Mouse (Mus musculus): ENCODE measurements around the gene Pigu. TPM values are rescaled to one million over a fixed set of nuclear protein-coding genes. Genes with fewer than 3 reads are reported as not detected.

Pigu gene
- polyA plus RNA-seq, 1 experiment: 41.5 TPM

DNA sequence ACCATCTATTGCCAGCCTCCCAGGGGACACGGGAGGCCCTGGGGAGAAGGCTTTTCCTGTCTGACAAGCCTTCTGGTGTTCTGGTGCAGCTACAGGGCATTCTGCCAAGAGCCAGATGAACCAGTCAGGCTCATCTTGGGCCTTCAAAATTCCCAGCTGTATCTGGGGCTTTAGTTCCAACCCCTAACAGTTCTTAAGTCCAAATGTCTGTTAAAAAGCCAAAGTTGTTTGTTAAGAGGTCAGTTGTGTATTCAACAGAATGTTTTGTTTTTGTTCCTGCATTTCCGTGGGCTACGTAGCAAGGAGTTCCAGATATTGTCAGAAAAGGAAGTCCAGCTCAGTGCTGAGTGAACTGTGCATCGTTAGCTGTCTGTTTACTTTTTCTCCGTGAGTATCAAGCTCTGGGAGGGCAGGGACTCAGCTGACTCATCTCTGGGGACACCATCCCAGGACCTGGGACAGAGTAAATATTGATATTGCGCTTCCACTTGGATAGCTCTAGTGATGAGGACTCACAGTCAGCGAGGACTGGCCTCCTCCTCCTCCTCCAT lies 12.2 kb upstream of the Pigu start:
- DNase-seq (ENCODE audit: low read depth, low spot score): no peak
- 8% methylated on average over 7 of the region's 7 CpGs for WGBS

DNA sequence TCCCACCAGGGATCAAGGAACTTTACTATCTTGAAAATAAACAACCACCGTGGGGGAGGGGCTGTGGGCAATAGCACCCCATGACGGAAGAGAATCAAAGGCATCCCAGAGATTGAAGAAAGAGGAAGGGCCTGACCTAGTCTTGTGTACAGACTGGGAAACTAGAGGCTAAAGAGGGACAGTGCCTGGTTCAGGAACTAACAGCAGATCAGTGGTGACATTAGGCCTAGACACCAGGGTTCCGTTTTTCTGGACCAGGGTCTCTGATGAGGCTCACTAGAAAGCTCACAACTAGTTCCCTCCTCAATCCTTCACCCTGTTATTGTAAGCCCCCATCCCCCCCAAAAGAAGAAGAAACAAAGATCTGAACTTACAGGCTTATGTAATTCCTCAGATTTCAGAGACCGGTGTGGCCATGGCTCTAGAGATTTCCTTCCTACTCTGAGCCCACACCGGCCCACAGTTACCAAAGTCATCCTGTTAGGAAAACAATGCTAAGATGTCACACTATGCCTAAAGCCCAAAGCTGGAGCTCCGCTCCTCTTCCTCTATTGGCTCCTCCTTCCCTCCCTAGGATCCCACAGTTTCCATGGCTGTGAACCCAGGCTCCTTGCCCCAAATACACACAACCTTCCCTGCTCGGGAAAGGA lies 10.5 kb upstream of the Pigu start:
- 79% methylated on average over 7 of the region's 7 CpGs for WGBS
- DNase-seq (ENCODE audit: low read depth, low spot score): no peak

DNA sequence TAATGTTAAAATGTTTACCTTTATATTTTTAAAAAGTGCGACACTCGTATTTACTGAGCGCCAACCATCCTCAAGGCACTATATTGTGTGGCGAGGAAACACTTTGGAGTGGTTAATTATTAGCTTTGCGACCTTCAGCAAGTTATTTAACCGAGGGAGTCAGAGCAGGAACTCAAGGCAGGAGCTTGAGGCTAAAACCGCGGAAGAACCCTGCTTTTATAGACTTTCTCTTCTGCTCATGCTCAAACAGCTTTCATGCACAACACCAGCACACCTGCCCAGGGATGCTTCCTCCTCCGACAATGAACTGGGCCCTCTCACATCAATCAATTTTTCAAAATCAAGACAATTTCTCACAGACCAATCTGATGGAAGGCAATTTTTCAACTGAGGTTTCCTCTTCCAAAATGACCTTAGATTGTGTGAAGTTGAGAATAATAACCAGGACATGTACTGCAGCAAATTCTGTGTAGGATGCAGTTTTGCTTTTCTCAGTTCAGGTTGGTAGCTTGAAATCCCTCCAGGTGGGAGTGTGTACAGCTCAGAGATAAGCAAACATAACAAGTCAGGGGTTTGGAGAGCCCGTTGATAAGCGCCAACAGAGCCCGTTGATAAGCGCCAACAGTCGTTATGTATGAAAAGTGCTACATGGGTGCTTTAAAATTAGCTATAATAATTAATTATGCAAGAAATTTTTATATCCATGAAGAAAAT lies 613 bp upstream of the Pigu start:
- WGBS: 16% methylated on average over 14 of the region's 14 CpGs
- peak; percentile 77 for DNase-seq (ENCODE audit: low read depth, low spot score)

DNA sequence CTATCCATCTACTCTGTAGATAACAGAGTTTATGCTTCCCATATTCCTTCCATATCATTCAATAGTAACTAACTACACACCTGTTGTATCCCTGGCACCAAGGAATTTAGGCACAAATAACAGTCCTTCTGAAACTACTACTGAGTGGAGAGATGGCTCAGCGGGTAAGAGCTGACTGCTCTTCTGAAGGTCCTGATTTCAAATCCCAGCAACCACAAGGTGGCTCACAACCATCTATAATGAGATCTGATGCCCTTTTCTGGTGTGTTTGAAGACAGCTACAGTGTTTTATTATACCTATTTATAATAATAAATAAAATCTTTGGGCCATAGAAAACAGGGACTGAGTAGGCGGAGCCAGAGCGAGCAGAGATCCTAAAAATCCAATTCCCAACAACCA lies 2.8 kb downstream of the Pigu start:
- no peak for DNase-seq (ENCODE audit: low read depth, low spot score)
- WGBS: 82% methylated on average over 3 of the region's 3 CpGs

DNA sequence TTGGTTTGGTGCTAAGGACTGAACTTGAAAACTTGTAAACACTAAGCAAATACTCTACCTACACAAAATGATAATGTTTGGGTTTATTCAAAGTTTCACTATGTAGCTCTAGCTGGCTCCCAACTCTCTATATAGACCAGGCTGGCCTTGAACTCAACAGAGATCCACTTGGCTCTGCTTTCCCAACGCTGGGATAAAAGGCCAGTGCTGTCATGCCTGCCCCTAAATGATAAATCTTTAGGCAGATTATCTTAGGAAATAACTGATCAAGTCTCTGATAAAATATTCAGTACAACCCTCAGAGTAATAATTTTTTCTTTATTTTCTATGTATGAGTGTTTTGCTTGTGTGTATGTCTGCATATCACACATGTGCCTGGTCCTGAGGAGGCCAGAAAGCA lies 10.6 kb downstream of the Pigu start:
- WGBS: 63% methylated on average over 1 of the region's 1 CpGs
- DNase-seq (ENCODE audit: low read depth, low spot score): no peak

DNA sequence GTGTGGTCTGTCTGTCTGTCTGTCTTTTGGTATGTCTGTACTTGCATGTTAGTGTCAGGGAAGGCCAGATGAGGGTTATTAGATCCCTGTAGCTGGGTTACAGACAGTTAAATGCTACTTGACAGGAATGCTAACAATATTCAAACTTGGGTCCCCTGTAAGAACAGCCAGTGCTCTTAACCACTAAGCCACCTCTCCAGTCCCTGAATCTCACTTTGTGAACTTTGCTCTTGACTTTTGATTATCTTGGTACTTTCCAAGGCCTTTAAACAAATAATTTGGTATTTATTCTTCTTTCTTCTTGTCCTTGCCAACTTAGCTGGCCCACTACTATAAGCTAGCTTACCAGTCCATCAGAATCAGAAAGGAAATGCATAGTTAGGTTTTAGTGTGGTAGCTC lies 17.1 kb downstream of the Pigu start:
- DNase-seq (ENCODE audit: low read depth, low spot score): no peak

DNA sequence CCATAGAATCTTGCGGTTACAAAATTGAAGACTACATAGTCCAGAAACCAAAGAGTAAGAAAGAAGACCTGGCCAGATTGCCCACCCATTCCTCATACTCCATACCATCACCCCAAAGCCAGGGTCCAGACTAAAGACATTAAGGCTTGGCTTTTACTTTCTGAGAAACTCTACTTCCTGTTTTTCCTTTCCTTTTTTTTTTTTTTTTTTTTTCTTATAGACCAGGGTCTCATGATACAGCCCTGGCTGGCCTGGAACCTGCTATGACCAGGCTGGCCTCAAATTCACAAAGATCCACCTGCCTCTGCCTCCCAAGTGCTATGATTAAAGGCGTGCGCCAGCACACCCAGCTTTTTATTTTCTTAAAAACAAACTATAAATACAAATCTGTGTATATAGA lies 21.0 kb downstream of the Pigu start:
- 93% methylated on average over 3 of the region's 3 CpGs for WGBS
- DNase-seq (ENCODE audit: low read depth, low spot score): no peak

DNA sequence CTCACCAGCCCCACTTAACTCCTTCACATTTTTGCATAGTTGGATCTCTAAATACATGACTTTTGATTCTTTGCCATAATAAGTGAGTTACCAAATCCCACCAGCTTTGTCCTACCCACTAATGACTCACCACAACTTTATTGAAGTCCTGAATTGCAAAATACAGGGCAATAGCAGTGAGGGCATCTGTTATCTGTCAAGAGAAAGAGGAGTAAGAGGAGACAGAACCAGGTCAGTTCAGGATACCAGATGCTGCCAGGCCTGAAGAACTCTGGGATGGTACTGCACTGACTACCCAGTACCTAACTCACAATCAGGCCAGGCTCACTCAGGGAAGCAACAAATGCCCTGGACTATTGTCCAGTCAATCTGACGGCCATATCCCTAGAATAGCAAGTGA lies 22.0 kb downstream of the Pigu start:
- DNase-seq (ENCODE audit: low read depth, low spot score): no peak
- 78% methylated on average over 1 of the region's 1 CpGs for WGBS

DNA sequence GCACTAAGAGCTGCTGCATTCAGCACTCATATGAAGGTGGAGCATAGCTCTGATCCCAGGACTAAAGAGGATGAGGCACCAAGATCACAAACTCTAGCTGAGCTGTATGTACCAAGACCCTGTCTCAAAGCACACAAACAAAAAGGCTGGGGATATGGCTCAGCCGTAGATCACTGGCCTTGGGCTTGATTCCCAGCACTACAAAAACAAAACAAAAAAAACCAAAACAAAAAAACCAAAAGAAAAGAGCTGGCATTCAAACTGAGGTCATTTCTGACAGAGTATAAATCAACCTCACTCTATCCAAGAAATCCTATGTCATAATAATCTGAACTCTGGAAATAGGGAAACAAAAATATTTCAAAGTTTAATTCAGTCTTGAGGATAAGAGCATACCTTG lies 23.8 kb downstream of the Pigu start:
- DNase-seq (ENCODE audit: low read depth, low spot score): no peak
- WGBS: 89% methylated on average over 1 of the region's 1 CpGs

DNA sequence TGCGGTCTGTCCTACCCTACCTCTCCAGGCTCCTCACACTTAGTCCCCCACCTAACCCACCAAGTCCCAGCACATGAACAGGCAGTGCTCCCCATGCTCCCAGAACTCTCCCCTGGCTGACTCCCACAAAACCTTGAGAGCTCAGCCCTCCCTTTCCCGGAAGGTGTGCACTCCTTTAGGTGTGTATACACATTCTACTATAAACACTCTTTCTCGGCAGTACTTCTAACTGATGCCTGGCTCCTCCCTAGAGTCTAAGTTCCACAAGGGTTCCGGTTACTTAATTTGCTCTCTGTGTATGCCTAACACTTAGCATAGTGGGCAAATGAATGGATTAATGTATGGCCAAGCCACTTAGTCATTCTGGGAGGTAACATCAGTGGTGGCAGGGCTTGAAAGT lies 25.9 kb downstream of the Pigu start:
- WGBS: 54% methylated on average over 4 of the region's 4 CpGs
- no peak for DNase-seq (ENCODE audit: low read depth, low spot score)

DNA sequence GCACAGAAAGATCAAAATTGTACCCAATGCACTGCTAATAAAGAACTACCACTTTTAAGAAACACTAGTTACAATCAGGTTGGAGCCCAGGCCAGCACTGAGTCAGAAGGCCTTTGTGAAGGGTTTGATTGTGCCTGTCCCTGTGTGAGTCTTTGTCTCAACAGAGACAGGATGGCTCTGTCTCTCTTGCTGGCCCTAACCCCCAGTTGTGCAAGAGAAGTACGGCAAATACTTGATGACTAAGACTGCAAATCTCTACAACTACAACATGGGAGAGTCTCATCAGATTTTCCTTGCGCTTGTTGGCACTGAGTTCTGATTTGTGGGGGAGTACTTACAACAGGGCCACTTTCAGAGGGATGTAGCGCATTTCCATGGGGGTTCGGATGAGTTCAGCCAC lies 26.4 kb downstream of the Pigu start:
- WGBS: 86% methylated on average over 4 of the region's 4 CpGs

DNA sequence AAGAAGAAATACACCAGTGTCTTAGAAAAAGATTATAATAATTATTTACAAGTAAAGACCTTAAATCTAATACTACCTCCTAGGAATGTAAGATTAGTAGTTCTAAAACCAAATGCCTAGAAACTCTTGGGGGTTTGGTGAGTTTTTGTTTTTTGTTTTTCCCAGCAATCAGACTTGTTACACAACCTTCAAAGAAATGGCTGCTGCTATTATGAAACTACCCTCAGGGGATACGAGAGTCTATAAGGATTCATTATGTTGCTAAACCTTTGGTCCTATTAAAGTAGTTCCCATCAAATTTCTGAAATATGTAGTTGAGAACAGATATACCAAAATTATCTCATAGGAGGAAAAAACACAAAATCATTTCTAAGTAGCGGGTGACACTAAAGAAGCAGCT lies 27.5 kb downstream of the Pigu start:
- DNase-seq (ENCODE audit: low read depth, low spot score): no peak
- WGBS: 89% methylated on average over 2 of the region's 2 CpGs

More for the DNA sequence above, 26.4 kb downstream of the Pigu start:
- no peak for DNase-seq (ENCODE audit: low read depth, low spot score)

DNA sequence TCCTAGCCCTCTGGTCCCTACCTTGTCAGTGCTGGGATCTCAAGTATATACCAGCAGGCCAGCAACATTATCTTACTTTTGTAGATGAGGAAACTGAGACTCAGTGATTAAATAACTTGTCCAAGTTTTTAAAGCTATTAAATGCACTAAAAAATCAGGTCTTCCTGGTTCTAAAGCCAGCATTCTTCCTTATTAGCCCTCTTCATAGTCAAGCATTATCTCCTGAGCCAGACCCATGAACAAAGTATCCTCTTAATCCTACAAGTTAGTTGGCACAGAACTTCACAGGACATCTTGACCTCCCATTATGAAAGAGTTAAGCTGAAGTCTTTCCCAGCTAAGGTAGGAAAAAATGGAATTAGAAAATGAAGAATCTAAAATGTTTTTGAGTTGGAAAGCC lies 28.3 kb downstream of the Pigu start:
- no peak for DNase-seq (ENCODE audit: low read depth, low spot score)

DNA sequence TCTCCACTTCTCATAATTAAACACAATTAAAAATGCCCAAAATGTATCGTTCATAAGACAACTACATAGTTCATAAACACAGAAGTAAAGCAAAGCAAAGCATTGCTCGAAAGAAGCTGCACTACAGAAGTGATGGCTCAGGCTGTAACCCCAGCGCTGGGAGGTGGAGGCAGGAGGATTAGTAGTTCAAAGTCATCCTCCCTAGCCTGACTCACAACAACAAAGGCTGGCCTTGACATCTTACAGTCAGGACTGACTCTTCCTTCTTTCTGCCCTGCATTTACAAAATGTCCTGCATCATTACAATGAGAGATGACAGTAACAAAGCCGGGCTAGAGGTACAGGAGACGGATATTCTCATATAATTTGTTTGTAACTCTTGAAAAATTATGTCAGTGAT lies 29.3 kb downstream of the Pigu start:
- WGBS: 94% methylated on average over 5 of the region's 5 CpGs
- DNase-seq (ENCODE audit: low read depth, low spot score): no peak

DNA sequence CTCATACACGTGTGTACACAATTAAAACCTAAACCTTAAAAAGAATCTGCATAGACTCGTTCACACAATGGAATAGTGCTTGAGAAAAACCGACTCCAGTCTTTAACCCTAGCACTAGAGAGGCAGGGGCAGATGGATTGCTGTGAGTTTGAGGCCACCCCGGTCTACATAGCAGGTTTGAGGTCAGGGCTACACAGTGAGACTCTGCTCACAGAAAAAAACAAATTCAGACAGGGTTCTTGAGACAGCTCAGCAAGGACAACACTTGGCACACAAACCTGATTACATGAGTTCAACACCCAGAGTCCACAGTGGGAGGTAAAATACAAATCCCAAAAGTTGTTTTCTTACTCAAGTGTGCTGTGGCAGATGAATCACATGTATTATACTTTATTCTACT lies 31.2 kb downstream of the Pigu start:
- WGBS: 91% methylated on average over 4 of the region's 4 CpGs
- DNase-seq (ENCODE audit: low read depth, low spot score): no peak

DNA sequence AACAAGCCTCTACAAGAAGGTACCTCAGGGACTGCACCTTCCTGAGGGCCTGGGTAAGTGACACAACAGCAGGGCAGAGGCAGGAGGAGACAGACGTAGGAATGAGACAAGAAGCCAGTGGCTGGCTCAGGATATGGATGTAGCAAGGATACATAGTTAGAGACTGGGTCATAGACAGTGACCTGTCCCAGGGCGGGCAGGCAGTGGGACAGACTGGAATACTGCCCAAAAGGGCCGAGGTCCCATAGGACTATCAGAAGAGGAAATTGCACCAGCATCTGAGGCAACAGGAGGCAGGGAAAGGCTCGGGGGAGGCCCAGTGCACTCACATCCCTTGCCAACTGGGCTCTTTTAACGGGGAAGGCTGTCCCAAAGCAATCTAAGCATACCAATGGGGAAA lies 36.6 kb downstream of the Pigu start:
- WGBS: 63% methylated on average over 5 of the region's 5 CpGs
- DNase-seq (ENCODE audit: low read depth, low spot score): no peak

DNA sequence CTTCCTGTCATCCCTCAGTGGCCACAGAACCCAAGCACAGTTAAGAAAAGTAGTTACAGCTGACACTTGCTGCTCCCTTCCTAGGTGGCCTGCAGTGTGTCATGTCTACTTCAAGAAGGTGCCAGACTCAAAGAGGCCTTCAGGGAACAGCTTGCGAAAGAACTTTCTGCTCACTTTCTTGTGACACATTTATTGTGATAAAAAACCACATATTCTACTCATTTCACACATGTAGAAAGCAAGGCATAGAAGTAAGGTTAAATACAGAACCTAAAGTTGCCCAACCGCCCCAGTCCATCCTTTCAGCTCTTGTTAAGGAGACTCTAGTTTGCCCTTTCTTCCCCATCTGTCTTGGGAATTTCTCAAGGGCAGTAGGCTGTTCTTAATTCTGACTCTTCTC lies 38.6 kb downstream of the Pigu start:
- 94% methylated on average over 2 of the region's 2 CpGs for WGBS
- DNase-seq (ENCODE audit: low read depth, low spot score): no peak

DNA sequence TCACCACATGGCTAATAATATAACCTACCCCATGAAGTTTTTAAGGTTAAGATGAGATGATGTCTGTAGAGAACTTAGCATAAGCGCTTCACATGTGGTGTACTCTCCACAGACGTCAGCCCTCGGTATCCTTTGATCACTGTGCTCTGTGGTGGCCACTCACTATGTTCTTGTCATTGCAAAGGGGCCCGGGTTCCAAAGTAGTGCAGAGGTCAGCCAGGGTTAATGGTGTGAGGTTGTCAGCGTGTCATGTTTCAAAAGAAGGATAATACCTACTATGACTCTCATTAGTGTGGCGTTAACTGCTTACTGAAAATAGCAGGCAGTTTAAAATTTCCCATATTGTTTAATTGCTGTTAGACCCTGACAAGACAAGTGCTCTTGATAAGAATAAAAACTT lies 43.6 kb downstream of the Pigu start:
- 76% methylated on average over 6 of the region's 6 CpGs for WGBS

DNA sequence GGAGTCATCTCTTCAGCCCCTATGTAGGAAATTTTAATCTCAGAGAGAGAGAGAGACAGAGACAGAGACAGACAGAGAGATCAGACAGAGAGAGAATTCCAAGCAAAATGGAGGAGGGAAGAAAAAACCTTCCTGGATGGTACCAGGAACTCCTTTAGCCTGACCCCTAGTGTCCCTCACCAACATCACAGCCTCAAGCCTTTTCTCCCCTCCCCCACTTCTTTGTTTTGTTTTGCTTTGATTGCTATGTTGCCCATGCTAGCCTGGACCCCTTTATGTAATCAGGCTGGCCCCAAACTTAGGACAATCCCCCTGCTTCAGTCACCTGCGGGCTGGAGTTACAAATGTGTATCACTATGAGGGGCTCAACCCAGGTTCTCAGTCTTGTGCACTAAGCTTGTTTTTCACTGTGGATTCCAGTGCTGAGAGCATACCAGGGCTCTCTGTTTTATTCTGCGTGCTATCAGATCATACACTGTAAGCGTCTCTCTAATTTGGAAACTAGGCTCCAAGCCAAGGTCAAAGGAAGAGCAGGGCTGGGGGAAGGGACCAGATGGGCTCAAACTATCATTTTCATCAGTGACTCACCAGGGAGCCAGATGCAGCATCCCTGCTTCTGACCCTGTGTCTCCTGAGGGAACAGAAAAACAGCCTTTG lies 48.2 kb downstream of the Pigu start:
- DNase-seq (ENCODE audit: low read depth, low spot score): no peak
- 56% methylated on average over 3 of the region's 3 CpGs for WGBS

More for the DNA sequence above, 43.6 kb downstream of the Pigu start:
- no peak for DNase-seq (ENCODE audit: low read depth, low spot score)

DNA sequence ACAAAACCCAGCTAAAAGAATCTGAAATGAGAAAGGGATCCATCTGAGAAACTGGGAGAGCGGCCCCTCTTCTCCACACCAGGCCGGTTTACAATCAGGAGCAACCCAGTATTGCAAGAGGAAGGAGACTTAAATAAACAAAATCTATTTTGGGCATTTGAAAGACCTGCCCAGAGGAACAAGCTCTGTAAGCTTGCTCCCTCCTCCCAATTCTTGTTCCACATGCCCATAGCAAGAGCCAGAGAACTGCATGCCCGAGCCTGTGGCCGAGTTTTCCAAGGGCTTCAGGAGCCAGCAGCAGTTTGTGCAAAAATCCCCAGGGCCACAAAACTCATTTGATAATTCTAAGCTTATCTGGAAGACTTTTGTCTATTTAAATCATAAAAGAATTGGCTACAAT lies 57.7 kb downstream of the Pigu start:
- DNase-seq (ENCODE audit: low read depth, low spot score): no peak
- WGBS: 67% methylated on average over 4 of the region's 4 CpGs

DNA sequence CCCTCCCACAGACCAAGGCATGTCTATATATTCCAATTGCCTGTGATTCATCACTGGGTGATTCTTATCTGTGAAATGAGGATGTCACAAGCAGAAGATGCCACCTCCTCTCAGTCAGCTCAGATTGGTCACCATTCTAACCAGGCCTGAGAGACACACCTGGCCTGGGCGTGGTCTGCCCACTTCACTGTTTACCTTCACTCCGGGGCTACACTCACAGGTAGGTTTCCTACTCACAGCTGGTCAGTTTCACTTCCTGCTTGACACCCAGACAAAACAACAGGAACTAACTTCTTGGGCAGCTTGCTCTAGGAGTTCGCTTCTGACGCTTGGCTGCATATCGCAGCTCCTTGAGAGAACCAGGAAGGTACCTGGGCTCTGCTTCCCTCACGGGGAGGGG lies 61.8 kb downstream of the Pigu start:
- DNase-seq (ENCODE audit: low read depth, low spot score): peak; percentile 59
- 36% methylated on average over 6 of the region's 6 CpGs for WGBS
